Mouse (Mus musculus): ENCODE measurements around the gene Fsip1.
A peak's percentile ranks its signal among the peaks of the same experiment; 100 is the strongest.

Fsip1 gene

DNA sequence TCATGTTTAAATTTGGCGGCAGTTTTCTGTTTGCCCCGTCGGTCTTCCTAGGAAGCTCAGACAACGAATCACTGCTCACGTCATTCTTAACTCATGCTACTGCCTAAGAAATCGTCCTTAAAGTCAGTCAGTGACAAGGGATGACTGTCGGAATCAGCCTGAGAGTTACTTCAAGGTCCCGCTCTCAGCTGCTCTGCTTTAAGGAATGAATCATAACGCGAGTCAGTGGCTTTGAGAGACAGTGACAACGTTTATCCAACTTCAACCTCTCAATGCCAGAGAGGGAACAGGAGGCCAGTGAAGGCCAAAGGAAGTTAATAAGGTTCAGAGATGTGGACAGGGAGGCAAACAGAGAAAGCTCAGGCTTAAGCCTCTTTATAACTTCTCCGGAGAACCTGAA lies 7.8 kb downstream of the Fsip1 start:
- DNase-seq: no peak

DNA sequence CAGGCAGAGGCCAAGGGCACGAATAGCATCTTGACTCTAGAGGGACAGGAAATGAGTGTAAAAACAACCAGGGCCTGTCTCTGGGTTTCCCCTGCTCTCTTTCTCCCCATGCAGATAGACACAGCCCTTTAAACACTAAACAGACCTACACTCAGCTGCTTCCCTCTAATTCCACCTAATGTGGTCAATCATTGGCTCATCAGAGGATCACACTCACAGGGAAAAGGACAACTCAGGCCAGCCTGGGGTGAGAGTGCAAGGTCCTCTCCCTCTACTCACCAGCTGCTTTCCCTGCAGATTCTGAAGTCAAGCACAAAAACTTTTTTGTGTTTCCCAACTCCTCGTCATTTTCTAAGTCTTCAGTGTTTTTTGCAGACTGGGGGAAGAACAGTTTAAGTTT lies 8.8 kb downstream of the Fsip1 start:
- no peak for DNase-seq

DNA sequence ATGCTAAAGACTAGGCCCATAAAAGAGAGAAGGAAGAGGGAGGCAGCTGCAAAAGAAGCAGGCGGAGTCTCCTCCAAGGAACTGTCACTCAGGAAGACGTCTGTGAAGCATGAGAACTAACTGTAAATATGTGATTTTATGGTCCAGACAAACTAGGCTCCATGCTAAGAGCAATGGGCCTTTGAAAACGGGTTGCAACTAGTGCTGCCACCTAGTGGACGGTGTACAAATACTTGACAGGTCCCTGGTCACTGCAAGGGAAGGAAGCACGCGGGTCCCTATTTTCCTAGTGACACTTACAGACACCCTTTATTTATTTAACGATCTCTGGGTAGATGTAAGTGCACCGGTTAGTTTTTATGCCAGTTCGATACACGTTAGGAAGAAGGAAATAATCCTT lies 10.9 kb downstream of the Fsip1 start:
- peak; percentile 83 to 84 for DNase-seq

DNA sequence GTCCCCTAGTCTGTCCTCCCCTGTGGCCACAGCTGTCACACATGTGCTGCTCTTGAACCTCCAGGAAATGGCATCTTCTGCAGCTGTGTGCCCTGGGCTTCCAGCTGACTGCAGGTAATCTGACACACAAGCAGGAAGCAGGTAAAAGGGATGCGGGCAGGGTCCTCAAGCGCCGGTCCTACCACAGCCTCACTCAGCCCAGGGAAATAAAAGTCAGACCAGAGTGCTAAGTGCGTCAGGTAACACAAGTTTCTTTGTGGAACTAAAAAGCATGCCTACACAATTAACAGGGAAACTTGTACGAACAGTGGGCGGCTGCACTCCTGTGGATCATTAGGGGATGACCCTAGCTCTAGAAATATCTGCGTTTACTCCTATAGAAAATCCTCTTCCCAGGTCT lies 20.6 kb downstream of the Fsip1 start:
- no peak for DNase-seq

DNA sequence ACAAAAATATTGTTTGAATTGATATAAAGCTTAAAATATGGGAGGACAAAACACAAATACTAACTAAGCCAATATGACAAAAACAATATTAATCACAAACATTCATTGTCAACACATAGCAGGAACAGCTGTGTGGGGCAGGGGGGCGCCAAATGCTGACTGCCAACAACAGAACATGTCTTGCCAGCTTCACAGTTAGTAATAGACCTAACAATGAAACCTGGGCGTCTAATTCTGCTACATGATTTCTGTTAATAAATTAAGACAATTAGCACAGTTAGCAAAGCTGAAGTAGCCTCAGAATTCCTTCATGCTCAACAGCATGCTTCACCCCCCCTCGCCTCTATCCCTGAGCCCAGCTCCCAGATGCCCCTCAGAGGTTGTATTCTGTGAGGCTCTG lies 21.2 kb downstream of the Fsip1 start:
- DNase-seq: no peak

DNA sequence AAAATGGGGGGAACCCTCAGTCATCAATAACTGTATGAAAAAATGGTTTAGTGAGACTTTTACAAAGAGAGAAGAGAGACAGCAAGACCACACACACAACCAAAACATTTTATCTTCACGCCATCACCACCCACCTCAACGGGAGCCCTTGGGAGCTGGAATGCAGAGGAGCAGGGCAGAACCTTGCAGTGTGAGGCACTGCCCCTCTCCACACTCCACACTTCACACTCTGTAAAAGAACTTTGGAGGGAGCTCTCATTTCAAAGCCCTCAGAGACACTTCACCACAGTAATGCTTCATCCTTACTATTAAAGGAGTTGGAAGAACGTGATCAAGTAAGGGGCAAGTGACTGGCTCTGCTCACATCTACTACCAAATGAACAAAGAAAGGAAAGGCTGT lies 26.2 kb downstream of the Fsip1 start:
- DNase-seq: no peak

DNA sequence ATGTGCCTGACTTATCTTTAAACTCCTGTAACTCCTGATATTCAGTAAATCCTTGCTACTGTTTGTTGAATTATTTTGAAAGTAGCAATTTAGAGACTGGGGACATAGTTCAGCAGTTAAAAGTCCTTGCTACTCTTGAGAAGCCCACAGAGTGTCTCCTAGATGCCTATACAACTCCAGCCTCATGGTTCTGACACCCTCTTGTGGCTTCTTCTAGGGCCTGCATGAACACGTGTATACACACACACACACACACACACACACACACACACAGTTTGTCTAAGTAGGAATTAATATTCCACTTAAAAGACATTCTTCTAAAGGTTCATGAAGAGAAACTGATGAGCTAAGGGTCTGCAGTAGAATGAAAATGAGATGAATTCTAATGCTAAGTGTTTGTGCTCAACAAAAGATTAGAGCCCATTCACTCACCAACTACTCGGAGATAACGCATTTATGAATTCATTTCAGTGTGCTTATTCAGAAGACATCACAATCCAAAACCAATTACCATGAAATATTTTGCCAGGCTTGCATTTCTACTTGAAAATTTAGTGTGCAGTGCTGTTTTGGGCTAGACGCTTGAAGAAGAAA lies 28.2 kb downstream of the Fsip1 start:
- no peak for DNase-seq

DNA sequence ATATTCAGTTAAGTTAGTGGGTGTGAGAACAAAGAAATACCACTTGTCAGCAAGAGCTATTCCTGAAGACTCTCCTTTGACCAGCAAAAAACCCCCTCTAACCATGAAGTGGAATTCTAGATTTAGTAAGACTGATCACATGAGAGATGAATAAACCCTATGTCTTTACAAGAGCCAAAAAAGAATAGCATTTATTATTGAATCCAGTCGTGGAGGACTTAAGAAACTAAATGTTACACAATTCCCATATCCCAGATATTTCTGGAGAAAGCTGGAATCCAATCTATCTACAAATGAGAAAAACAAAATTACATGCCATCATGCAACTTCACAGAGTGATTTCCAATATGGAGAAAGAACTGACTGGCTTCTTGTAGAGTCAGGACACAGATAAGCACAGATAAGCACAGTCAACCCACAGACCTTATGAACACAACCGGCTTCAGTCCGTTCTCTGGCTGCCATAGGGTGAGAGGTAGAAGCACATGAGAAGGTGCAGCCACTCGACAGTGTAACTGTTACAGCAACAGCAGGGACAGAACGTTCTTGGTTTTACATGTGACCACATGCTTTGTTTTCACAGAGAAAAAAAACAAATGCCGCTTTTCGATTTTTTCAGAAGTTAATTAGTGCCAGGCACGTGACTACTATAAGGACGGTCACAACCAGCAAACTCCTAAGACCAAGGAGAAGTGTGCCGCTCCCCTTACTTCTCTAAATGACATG lies 31.3 kb downstream of the Fsip1 start:
- DNase-seq: no peak

DNA sequence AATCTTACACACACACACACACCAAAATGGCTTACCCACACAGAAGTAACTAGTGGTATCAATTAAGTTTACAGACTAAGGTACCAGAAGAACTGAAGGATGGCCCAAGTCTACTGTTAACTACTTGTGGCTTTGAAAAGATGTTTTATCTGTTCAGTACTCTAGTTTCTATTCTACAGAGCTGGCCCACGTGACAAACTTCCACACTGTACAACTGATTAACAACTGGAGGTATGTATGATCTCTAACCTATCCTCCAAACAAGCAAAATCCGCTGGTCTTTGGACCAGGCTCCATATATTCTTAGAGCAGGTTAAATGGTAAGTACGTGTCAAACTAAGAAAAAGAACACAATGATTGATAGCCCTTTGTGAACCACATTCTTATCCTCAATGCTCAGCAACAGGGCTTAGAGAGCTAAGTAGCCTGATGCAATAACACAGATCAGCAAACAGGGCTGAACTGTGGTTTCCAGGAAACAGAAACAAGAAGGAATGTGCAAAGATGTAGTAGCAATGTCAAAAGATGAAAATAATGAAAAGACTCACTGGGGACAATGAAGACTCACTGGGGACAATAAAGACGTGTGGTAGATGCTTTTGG lies 38.7 kb downstream of the Fsip1 start:
- DNase-seq: no peak

DNA sequence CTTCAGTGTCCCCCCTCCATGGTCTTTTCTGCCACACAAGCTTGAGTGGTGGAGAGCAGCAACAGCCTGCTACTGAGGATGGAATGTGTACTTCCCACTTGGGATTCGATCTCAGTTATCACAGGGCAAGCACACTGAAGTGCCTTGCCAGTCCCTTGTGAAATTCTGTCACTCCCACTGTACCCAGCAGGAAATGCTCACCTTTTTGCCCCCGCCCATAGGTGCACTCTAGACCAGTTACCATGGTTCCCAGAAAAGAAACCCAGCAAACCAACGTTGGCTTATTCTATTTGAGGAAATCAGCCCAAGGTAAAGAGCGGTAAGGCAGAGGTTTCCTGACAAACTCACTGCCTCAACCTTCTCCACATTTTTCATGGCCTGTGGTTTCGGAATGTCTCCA lies 47.1 kb downstream of the Fsip1 start:
- DNase-seq: no peak

DNA sequence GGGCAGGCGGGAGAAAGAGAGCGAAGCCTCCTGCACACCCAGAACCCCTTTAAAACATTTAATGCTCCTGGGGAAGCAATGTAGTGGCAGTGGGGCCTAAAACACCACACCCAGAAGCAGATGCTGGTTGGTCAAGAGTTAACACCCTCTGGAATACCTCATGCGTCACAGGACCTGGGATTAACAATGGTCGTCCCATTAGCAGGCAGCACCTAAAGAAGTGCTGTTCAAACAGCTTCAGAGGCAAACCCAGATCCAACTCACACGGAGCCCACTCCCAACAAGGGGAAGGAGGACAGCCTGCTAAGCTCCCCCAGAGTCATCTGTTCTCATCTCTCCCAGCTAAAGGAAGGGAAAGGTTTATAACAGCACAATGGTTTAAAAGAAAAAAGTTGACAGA lies 48.1 kb downstream of the Fsip1 start:
- no peak for DNase-seq

DNA sequence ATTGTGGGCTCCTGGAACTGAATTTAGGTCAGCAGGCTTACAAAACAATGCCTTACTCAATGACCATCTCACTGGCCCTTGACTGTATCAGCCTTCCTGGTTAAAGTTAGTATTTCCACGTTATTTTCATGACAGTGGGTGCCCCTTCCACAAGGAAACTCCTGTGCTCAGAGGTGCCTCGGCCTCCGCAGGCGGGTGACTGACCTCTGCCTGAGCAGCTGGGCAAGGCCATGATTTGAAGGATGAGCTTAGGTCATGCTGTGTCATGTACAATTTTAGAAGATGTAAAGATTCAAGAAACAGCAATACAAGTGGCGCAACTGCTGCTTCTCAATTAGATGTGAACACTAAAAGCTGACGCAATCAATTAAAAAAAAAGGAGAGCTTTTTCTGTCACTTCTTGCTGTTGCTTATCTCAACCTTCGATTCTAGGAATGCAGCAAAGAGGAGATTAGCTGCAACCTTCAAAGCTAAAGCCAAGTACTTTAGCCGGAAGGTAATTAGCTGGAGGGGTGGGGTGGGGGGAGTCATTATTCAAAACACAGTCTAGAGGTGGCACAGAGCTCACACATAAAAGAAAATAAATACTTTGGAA lies 50.7 kb downstream of the Fsip1 start:
- no peak for DNase-seq

DNA sequence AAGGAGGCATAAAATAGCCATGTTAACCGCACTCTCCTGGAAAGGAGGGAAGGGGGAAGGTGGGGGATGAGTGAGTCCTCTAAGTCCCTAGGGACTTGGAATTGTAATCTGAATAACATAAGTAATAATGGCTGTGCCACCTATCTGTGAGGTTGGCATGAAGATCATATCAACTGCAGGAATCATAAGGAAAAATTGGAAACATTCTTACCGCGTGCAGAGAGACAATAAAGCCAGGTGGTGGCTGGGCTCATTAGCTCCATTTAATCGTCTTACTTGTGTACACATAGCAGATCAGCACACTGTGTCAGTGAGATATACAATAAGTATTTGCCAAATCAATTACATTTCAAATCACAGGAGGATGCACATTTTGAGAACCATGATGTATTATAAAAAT lies 52.1 kb downstream of the Fsip1 start:
- no peak for DNase-seq

DNA sequence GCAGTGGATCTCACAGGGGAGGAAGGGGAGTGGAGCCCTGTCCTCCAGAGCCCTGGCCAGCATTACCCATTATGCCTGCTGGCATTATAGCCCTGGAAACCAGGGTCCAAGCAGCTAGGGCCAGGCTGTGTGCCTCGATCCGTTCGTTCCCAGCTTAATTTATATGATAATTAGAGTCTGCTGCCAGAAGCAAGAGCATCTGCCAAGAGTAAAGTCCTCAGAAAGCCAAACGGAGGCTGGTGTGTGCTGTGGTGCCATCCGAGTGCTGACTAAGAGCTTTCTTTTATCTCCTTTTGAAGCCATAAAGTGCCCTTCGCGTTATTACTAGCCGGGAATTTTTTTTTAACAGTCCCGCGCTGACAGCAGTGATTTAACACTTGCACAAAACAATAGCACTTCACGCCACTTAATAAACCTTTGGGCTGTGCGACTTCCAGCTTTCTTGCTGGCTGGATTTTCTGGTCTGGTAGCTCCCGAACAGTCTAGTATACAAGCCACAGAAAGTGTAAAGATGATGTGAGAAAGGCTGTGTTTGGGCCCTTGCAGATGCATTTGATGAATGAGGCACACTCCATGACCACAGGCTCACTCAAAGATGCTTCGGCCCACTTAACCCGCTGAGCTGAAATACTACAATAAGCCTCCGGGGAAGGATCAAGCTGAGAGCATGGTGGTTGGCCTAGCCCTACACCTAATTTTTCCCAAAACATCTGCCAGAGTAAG lies 52.9 kb downstream of the Fsip1 start:
- DNase-seq: no peak

DNA sequence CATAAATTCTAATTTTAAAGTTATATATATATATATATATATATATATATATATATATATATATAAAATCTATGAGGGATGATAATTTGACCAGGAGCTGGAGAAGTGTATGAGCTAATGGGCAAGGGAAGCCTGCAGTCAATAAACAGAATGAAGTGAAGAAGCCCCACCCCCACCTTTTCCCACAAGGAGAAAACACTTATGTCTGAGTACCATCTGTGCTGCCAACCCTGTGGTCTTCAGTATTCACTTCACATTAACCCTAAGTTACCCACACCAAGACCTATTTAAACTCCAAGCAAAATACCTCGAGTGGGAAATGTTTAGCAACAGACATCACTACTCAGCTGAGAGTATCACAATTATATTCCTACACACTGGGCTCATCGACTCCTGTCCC lies 53.8 kb downstream of the Fsip1 start:
- no peak for DNase-seq

DNA sequence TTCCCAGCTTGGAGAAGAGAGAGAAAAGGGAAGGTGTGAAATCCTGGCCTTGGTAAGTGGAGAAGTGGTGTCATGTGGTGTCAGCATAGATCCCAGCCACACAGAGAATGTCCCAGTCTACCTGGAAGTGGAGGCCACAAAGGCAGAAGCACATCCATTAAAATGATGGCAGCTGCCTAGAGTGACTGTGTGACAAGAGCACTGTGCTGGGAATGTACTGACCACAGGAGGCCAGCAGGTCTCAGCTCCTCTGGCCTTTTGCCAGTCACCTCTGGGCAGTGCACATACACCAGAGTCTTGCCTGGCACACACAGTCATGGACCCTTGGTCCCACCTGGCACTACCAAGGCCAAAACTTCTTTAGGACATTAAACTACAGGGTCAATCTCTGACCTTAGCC lies 54.8 kb downstream of the Fsip1 start:
- DNase-seq: no peak

DNA sequence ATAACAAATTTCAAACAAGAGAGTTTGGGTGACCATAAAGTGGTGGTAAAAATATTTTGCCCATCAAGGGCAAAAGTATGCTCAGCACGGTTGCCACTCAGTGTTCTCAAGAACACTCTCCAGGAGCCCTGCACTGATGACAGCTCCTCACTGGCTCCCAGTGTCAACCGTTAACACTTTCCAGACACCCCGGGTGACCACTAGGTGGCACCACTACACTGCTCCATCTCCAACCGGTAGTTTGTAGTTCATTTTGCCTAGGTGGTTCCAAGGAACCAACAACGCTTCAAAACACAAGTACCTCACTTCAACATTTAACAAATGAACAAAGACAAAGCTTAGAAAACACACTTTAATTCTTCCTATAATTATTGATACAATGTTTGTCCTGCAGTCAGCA lies 56.9 kb downstream of the Fsip1 start:
- DNase-seq: peak; percentile 89 to 91

DNA sequence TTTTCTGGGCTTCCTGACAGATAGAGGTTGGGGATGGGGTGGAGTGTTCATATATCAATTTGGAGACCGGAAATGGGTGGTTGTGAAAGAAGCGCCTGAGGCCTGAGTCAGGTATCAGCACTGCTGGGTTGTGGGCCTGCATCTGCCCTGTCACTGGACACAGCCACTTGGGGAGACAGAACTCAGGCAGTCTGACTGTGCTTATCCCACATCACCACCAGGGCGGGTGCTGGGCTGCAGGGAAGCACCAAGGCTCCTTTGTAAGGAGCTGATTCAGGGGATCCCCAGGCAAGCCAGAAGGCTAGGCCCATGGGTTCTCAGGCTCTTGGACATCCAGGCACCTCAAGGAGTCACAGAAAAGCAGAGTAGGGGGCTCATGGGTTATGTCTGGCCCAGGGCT lies 59.8 kb downstream of the Fsip1 start:
- DNase-seq: no peak

DNA sequence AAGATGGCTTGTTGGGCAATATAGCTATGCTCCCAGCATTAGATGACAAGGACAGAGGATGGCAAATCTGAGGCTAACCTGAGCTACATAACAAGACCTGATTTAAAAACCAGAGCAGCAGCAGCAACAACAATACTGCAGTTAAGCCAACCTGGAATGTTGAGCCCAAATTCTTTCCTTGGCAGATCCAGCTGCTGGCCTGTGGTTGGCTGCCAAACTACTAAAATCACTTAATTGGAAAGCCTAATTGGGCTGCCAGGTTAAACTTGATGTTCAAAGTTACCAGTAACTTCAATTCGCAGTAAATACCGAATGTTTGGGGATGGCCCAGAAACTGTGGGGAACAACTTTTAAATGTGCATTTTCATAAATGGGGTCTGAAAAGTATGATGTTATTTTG lies 74.6 kb downstream of the Fsip1 start:
- DNase-seq: no peak

DNA sequence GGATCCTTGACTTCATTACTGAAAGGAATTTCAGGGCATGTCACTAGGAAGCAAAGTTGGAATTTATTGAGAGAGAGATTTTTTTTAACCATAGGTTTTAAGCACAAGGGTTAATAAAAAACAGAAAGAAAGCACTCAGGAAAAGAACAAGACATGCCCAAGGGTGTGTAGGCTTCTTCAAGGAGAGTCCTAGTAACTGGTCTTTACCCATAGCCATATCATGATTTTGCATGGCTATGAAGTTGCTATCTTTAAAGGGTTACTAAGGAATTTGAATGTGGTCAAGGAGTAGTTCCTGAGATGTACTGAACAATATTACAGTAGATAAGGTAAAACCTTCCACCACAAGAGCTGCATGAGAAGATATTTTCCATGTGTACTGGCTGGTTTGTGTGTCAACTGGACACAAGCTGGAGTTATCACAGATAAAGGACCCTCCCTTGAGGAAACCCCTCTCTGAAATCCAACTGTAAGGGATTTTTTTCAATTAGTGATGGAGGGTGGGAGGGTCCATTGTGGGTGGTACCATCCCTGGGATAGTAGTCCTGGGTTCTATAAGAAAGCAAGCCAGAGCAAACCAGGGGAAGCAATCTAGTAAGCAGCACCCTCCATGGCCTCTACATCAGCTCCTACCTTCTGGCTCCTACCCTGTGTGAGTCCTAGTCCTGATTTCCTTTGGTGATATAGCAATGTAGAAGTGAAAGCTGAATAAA lies 76.7 kb downstream of the Fsip1 start:
- no peak for DNase-seq

DNA sequence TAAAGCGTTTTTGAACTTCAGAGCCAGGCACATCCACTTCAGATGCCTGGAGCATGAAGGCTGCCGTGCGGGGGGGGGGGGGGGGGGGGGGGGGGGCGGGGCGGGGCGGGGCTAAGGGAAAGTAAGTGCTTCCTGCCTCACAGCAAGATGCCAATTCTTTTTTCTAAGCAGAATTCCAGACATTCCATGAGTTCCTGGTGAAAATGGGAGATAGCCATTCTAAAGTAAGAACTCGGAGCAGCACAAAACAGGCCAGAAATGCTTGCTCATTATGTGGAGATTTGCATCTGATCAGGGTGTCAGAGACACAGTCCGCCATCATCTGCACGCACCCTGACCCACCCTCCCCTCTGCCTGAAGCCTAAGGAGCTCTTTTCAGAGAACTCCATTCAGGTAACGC lies 77.3 kb downstream of the Fsip1 start:
- no peak for DNase-seq

DNA sequence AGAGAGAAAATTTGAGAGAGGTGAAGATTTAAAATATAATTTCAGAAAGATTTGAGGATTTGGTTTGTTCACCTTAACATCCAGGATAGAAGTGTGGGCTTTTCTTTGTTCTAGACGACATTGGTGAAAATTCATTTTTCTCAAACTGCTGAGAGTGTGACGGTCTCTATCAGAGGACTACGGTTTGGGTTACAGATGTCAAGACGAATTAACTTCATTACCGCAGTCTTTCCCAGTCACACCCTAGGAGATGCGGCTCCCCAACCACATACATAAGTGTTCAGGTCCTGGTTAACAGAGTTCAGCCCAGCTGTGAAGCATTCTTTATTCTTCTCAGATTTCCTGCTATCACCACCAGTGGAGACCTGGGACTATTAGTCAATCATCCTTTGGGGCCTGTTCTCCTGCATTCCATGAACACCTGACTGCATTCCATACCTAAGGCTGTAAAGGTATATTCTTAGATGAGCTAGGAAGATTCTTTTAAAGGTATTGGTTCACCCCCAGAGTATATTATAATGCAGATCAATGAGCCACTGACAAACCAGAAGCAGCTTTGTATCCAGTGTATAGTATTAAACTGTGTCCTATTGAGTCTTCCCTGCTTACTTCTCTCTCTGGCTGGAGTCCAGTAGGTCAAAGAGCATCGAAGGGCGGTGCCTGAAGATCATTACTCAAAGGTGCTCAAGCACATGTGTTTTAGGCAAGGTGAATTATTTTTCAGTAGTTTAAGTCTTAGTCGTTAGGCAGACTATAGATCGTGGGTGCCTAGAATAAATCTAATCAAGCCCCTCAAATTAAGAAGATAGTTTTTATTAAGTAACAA lies 82.0 kb downstream of the Fsip1 start:
- DNase-seq: no peak
